Mouse (Mus musculus) naive thymus-derived CD4-positive, alpha-beta T cell, adult 5 months (primary cell): Measurements from ENCODE around the gene Arhgap20. TPM values are rescaled to one million over a fixed set of nuclear protein-coding genes. Genes with fewer than 3 reads are reported as not detected.

ENCODE experiments used
- polyA plus RNA-seq: library from polyadenylated mRNA; unstranded; fragments of 100-300 nt; shearing (Covaris generic); gene quantifications from one replicate; pipeline ENCODE4 v1.2.1, GENCODE M21; 2017

The Arhgap20 gene
- polyA plus RNA-seq, result 1.4 TPM

GRCm38 (mm10) chr9:51764921-51765416, at the start of gene Arhgap20:
Gene Arhgap20, plus strand, starts transcription at chr9:51765337.

Other genes starting within 250 kb of the Arhgap20 start
- gene Fdx1, start 198.2 kb downstream of the Arhgap20 start, polyA plus RNA-seq, result 26.0 TPM